Mouse (Mus musculus) heart, embryonic 15.5 days (tissue): ENCODE results near the gene Gadd45b. TPM values are rescaled to one million over a fixed set of nuclear protein-coding genes. Genes with fewer than 3 reads are reported as not detected.
A peak's percentile ranks its signal among the peaks of the same experiment; 100 is the strongest.

Source experiments
- ATAC-seq: fragments of 200-750 bp; cut with Nextera tagmentation; replicated peaks from 2 replicates; pipeline ENCODE4 v1.8.0; 2017; ENCODE audit warnings: low read depth, moderate TSS enrichment; ENCODE audit not compliant: insufficient number of reproducible peaks, insufficient read depth, low FRiP score
- H3K27ac ChIP-seq: fragments of 300-500 bp; sonication (generic); 2 replicates; pipeline ENCODE4 v1.5.1; 2015; ENCODE audit warnings: mild to moderate bottlenecking, inconsistent platforms
- H3K27me3 ChIP-seq: fragments of 300-500 bp; sonication (generic); 2 replicates; pipeline ENCODE4 v1.6.1; 2015; ENCODE audit warnings: inconsistent platforms
- H3K36me3 ChIP-seq: fragments of 300-500 bp; sonication (generic); 2 replicates; pipeline ENCODE4 v1.6.1; 2015; ENCODE audit warnings: mild to moderate bottlenecking, inconsistent platforms
- H3K4me1 ChIP-seq: fragments of 300-500 bp; sonication (generic); replicated peaks from 2 replicates; pipeline ENCODE4 v1.6.1; 2015; ENCODE audit warnings: inconsistent platforms
- H3K4me2 ChIP-seq: fragments of 300-500 bp; sonication (generic); 2 replicates; pipeline ENCODE4 v1.6.1; 2015; ENCODE audit warnings: inconsistent platforms, mild to moderate bottlenecking, moderate library complexity
- H3K4me3 ChIP-seq: fragments of 300-500 bp; sonication (generic); 2 replicates; pipeline ENCODE4 v1.5.1; 2015; ENCODE audit warnings: mild to moderate bottlenecking, inconsistent platforms
- H3K9ac ChIP-seq: fragments of 300-500 bp; sonication (generic); 2 replicates; pipeline ENCODE4 v1.6.1; 2015; ENCODE audit warnings: mild to moderate bottlenecking, inconsistent platforms
- H3K9me3 ChIP-seq: fragments of 300-500 bp; sonication (generic); replicated peaks from 2 replicates; pipeline ENCODE4 v1.6.1; 2016; ENCODE audit warnings: inconsistent platforms
- WGBS: fragments of 180-500 bp; shearing (Covaris S2); methylation state at CpG from one replicate; pipeline ENCODE4 v1.1.7; 2015; ENCODE audit warnings: mixed read lengths; 5-methylcytosine and 5-hydroxymethylcytosine counted together
- polyA plus RNA-seq: library from polyadenylated mRNA; unstranded; fragments of >200 nt; fragmentation: Nextera tagmentation; extraction: Ambion mirVana; gene quantifications from 2 replicates; pipeline ENCODE4 v1.2.1, GENCODE M21; 2015

Gadd45b gene
- polyA plus RNA-seq, 1 experiment from 2014 or later, result 30.8 TPM

DNA sequence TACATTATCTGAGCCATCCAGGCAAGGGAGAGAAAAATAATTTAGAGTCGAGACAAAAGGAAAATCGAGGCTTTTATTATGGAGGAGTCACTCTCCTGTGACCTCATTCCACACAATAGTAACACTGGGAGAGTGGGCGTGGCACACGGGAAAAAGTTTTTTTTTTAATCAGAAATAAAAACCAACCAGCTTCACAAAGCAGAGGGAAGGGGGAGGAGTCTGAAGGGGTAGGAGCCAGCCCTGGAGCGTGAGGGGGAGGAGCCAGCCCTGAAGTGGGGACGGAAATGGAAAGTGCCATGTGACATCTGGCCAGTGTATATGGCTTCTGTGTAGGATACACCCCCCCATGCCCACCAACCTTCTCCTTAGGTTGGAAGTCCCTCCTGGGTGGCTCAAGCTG, 18.7 kb downstream of the Gadd45b start:
- ATAC-seq, result peak; percentile 70
- Histone ChIP-seq H3K36me3 (no peaks in the 10 kb centered on the region), H3K4me3 (no peak overlapping the region), H3K9me3 (no peaks in the 10 kb centered on the region), H3K4me1 (peaks cover 34% of the 10 kb centered on the region), H3K27me3 (no peaks in the 10 kb centered on the region), H3K27ac (peak overlapping the region; percentile 73), H3K4me2 (no peak overlapping the region), H3K9ac (no peak overlapping the region; the same call in 1 of the 2 replicates)
- WGBS, result 31% methylated on average over 6 of the region's 6 CpGs

DNA sequence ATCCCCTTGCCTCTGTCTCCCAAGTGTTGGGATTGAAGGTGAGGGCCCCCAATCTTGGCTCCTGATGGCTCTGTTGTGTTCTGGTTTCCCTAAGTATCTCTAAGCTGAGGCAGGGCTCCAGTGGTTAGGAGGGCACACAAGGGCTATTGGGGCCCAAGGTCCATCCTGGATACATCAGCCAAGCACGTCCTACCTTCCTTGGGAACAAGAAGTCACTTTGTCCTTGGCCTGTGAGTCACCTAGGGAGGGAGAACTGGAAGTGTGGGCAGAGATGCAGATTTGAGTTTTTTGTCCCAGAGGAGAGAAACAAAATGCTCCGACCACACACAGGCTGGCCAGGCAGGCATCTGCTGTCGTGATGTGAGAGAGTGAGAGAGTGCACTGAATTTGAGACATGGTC, 19.2 kb downstream of the Gadd45b start:
- 0 out of 2 replicates have a peak overlapping the region, but pooled peaks have one; percentile 73 for H3K27ac ChIP-seq
- ATAC-seq, result no peak
- no peaks in the 10 kb centered on the region for H3K36me3 ChIP-seq

GRCm38 (mm10) chr10:80950314-80950713, 20.4 kb downstream of the Gadd45b start:
- H3K27me3 ChIP-seq, result no peaks in the 10 kb centered on the region
- no peak overlapping the region for H3K9ac ChIP-seq
- no peak overlapping the region for H3K4me2 ChIP-seq
- no peaks in the 10 kb centered on the region for H3K36me3 ChIP-seq
- H3K27ac ChIP-seq, result no peak overlapping the region
- H3K4me3 ChIP-seq, result no peak overlapping the region
- H3K9me3 ChIP-seq, result no peaks in the 10 kb centered on the region
- peaks cover 45% of the 10 kb centered on the region for H3K4me1 ChIP-seq
- 50% methylated on average over 5 of the region's 5 CpGs for WGBS
- ATAC-seq, result no peak

More for the DNA sequence above, 19.2 kb downstream of the Gadd45b start:
- Histone ChIP-seq H3K27me3 (no peaks in the 10 kb centered on the region), H3K4me1 (peaks cover 33% of the 10 kb centered on the region), H3K9ac (no peak overlapping the region), H3K4me2 (no peak overlapping the region), H3K4me3 (no peak overlapping the region), H3K9me3 (no peaks in the 10 kb centered on the region)
- WGBS, result 72% methylated on average over 3 of the region's 3 CpGs

DNA sequence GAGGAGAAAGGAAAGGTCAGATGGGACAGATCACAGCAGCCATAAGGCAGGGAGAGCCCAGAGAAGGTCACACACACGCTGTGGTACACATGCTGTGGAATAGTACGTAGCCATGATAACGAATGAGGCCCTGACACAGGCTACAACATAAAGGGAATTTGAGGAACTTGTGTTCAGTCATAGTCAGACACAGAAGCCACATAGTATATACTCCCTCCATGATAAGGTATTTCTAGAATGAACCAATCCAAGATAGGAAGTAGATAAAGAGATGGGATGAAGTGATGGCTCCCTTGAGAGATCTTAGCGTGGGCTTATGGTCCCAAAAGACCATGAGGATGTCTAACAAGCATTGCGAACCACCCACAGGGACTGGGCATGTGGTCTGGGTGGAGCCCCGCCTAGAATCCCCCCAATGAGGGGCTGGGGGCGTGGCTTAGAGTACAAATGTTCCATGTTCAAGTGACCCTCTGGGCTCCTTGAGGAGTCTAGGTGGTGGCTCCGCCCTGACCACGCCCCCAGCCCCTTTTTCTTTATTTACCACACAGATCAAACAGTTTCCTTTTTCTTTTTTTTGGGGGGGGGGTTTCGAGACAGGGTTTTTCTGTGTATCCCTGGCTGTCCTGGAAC, 22.0 kb downstream of the Gadd45b start:
- no peaks in the 10 kb centered on the region for H3K27me3 ChIP-seq
- no peaks in the 10 kb centered on the region for H3K9me3 ChIP-seq
- 75% methylated on average over 10 of the region's 10 CpGs for WGBS
- no peak overlapping the region for H3K27ac ChIP-seq
- peaks cover 45% of the 10 kb centered on the region for H3K4me1 ChIP-seq
- ATAC-seq, result no peak
- H3K36me3 ChIP-seq, result no peaks in the 10 kb centered on the region
- H3K4me2 ChIP-seq, result no peak overlapping the region
- H3K9ac ChIP-seq, result no peak overlapping the region
- H3K4me3 ChIP-seq, result no peak overlapping the region

DNA sequence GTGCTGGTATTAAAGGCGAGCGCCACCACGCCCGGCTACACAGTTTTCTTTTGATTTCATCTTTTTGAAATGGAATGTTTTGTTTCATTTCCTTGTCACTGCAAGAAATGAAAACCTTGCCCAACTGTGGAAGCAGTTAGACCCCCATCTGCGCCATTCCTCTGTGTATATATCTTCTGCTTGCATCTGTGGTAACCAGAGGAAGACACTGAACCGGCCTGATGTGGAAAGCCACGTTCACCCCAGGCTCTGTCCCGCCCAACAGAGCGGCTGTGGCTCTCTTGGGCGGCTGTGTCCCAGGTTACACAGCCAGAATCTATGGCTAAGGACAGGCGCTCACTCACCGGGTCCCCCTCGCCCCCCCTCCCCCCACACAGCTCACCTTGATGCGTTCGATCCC, 22.6 kb downstream of the Gadd45b start:
- Histone ChIP-seq H3K9me3 (no peaks in the 10 kb centered on the region), H3K27me3 (no peaks in the 10 kb centered on the region), H3K36me3 (no peaks in the 10 kb centered on the region), H3K4me1 (peaks cover 39% of the 10 kb centered on the region), H3K27ac (no peak overlapping the region), H3K4me2 (no peak overlapping the region), H3K9ac (no peak overlapping the region), H3K4me3 (no peak overlapping the region)
- 75% methylated on average over 15 of the region's 15 CpGs for WGBS
- ATAC-seq, result no peak

DNA sequence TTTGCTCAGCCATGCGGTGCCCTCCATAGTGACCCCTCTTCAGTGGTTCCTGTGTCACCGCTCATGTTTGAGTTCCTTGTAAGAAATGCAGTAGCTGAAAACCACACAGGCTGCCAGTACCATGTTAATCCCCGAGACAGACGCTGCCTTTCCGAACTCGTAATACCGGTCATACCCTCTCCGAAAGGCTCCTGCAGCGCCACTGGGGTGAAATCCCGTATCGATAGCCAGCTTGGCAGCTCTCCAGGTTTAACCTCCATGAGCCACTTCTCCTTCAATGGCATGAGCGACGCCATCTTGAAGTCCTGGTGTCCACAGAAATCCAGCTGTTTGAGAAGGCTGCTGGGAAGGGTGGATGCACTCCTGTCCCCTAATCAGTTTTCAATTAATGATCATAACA, 24.5 kb downstream of the Gadd45b start:
- 68% methylated on average over 13 of the region's 13 CpGs for WGBS
- no peak for ATAC-seq
- no peak overlapping the region for H3K4me2 ChIP-seq
- H3K36me3 ChIP-seq, result no peaks in the 10 kb centered on the region
- no peak overlapping the region for H3K9ac ChIP-seq
- H3K4me3 ChIP-seq, result no peak overlapping the region
- peak overlapping the region; percentile 81 for H3K27ac ChIP-seq
- H3K4me1 ChIP-seq, result peaks cover 22% of the 10 kb centered on the region
- no peaks in the 10 kb centered on the region for H3K9me3 ChIP-seq
- no peaks in the 10 kb centered on the region for H3K27me3 ChIP-seq

DNA sequence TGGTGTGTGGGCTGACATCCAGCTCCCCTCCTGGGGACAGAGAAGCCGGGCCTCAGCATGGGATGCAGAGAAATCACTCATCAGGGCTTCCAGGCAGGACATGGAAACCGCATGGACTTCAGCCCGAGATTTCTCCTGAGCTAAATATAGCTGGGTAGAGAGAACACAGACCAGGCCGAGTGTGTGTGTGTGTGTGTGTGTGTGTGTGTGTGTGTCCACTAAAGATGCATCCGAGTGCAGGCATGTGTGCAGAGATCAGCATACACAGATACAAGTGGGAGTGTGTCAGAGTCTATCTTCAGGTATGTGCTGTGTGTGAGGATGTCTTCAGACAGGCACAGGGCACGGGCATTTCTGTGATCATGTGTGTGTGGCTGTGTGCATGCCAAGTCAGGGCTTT, 25.0 kb downstream of the Gadd45b start:
- Histone ChIP-seq H3K36me3 (no peaks in the 10 kb centered on the region), H3K4me2 (no peak overlapping the region), H3K4me3 (no peak overlapping the region), H3K27ac (peak overlapping the region; percentile 81), H3K4me1 (peaks cover 22% of the 10 kb centered on the region), H3K27me3 (no peaks in the 10 kb centered on the region), H3K9me3 (no peaks in the 10 kb centered on the region), H3K9ac (no peak overlapping the region)
- peak; percentile 68 for ATAC-seq
- WGBS, result 21% methylated on average over 6 of the region's 6 CpGs

DNA sequence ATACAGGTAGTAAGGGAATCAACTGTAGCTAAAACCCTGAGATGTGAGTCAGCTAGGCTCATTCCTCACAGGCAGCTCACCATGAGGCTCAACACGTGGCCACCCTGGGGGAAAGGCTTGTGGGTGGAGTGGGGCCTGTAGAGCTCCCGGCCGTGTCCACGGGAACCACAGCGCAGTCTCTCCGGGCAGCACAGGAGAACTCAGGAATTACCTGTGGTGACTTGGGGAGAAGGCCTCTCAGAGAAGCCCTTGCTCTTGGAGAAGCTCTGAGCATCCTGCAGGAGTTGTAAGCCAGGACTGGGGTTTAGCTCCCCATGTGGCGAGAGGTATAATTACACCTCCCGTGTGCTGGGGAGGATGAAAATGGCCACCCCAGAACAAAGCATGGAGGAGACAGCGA, 25.7 kb downstream of the Gadd45b start:
- Histone ChIP-seq H3K9ac (no peak overlapping the region), H3K4me2 (peak overlapping the region; percentile 31; the same call in 1 of the 2 replicates), H3K9me3 (no peaks in the 10 kb centered on the region), H3K27me3 (no peaks in the 10 kb centered on the region), H3K27ac (peak overlapping the region; percentile 81), H3K36me3 (no peaks in the 10 kb centered on the region), H3K4me1 (peaks cover 27% of the 10 kb centered on the region), H3K4me3 (no peak overlapping the region)
- WGBS, result 18% methylated on average over 9 of the region's 9 CpGs
- peak; percentile 27; the same call in 1 of the 2 replicates for ATAC-seq

DNA sequence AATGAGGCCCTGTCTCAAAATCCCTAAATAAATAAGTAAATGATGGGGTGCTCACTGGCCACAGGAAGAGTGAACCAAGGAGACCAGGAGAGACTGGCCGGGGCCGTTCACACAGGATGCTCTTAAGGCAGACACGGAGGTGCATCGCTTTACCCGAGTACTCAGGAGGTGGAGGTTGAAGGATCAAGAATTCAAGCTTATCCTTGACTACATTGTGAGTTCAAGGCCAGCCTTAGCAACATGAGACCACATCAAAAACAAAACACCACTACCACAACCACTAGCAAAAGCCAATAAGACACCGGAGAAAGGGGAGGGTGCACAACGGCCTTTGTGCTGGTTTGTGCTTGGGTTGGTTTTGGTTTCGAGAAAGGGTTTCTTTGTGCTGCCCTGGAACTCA, 26.5 kb downstream of the Gadd45b start:
- no peak overlapping the region for H3K4me2 ChIP-seq
- H3K4me1 ChIP-seq, result peaks cover 35% of the 10 kb centered on the region
- H3K9ac ChIP-seq, result no peak overlapping the region
- no peak overlapping the region for H3K27ac ChIP-seq
- H3K9me3 ChIP-seq, result no peaks in the 10 kb centered on the region
- H3K36me3 ChIP-seq, result no peaks in the 10 kb centered on the region
- WGBS, result 94% methylated on average over 8 of the region's 8 CpGs
- H3K27me3 ChIP-seq, result no peaks in the 10 kb centered on the region
- ATAC-seq, result no peak
- no peak overlapping the region for H3K4me3 ChIP-seq

DNA sequence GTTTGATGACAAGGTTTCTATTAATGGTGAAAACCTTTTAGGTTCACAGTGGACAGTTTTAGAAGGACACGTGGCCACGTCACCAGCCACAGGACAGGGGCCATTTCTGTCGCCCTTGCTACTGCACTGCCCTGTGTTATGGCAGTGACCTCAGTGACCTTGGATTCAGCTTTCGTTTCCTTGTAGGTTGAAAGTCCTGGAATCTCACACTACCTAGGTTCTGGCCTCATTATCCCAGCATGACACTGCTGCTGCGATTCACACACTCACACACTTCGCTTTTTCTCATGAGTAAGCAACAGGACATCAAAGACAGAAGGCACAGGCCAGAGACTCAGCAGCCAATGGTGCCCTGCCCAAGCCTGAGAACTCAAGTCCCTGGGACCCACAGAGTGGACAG, 27.0 kb downstream of the Gadd45b start:
- Histone ChIP-seq H3K4me1 (peaks cover 40% of the 10 kb centered on the region), H3K27ac (no peak overlapping the region), H3K9ac (no peak overlapping the region), H3K4me3 (no peak overlapping the region), H3K9me3 (no peaks in the 10 kb centered on the region), H3K36me3 (no peaks in the 10 kb centered on the region), H3K4me2 (no peak overlapping the region), H3K27me3 (no peaks in the 10 kb centered on the region)
- 73% methylated on average over 6 of the region's 6 CpGs for WGBS
- ATAC-seq, result no peak

GRCm38 (mm10) chr10:80957791-80958190, 27.9 kb downstream of the Gadd45b start:
- 78% methylated on average over 4 of the region's 4 CpGs for WGBS
- Histone ChIP-seq H3K4me3 (no peak overlapping the region), H3K9me3 (no peaks in the 10 kb centered on the region), H3K27ac (no peak overlapping the region), H3K36me3 (no peaks in the 10 kb centered on the region), H3K4me2 (no peak overlapping the region), H3K27me3 (no peaks in the 10 kb centered on the region), H3K4me1 (peaks cover 49% of the 10 kb centered on the region), H3K9ac (no peak overlapping the region)
- no peak for ATAC-seq

DNA sequence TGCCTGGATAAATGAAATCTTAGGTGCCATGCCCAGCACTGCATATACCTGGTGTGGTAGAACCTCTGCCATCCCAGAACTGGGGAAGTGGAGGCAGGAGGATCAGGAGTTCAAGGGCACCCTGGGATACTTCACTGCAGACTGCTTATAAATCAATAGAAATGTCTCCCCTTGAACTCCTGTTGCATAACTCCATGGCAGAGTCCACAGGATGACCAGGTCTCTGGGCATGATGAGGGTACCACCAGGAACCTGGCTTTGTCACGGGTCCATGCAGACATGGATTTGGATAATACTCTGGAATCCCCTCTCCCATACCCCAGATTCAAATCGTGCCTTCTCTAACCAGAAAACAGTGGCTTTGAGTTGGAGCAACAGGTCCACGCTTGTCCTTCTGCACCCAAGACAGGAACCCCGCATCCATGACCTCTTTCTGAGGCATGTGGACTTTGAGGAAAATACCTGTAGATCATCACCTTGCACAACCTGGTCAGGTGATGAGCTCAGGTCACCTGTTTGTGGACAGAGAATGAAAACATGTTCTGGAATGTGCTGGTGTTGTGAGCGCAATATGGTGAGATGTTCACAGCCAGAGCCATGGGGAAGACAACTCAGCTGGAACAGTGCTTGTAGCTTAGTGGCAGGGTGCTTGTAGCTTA, 29.2 kb downstream of the Gadd45b start:
- no peak overlapping the region for H3K9ac ChIP-seq
- no peaks in the 10 kb centered on the region for H3K36me3 ChIP-seq
- WGBS, result 90% methylated on average over 5 of the region's 5 CpGs
- peaks cover 60% of the 10 kb centered on the region for H3K4me1 ChIP-seq
- no peaks in the 10 kb centered on the region for H3K9me3 ChIP-seq
- H3K27ac ChIP-seq, result no peak overlapping the region
- no peak overlapping the region for H3K4me3 ChIP-seq
- H3K4me2 ChIP-seq, result no peak overlapping the region
- H3K27me3 ChIP-seq, result no peaks in the 10 kb centered on the region
- no peak for ATAC-seq
